Mouse (Mus musculus) forebrain, embryonic 16.5 days (tissue): ENCODE measurements around the gene Tbc1d19. TPM values are rescaled to one million over a fixed set of nuclear protein-coding genes. Genes with fewer than 3 reads are reported as not detected.
A peak's percentile ranks its signal among the peaks of the same experiment; 100 is the strongest.

Experiments
- ATAC-seq: fragments of 200-750 bp; cut with Nextera tagmentation; 2 replicates; pipeline ENCODE4 v1.8.0; 2017; ENCODE audit warnings: mild to moderate bottlenecking, moderate library complexity
- H3K27ac ChIP-seq: fragments of 300-500 bp; sonication (generic); 2 replicates; pipeline ENCODE4 v1.5.1; 2014; ENCODE audit warnings: low read length, control low read depth
- H3K27me3 ChIP-seq: fragments of 300-500 bp; sonication (generic); replicated peaks from 2 replicates; pipeline ENCODE4 v1.6.1; 2014; ENCODE audit warnings: low read length; ENCODE audit not compliant: control insufficient read depth, insufficient read depth
- H3K36me3 ChIP-seq: fragments of 300-500 bp; sonication (generic); 2 replicates; pipeline ENCODE4 v1.6.1; 2014; ENCODE audit not compliant: control insufficient read depth, insufficient read depth
- H3K4me1 ChIP-seq: fragments of 300-500 bp; sonication (generic); replicated peaks from 2 replicates; pipeline ENCODE4 v1.6.1; 2014; ENCODE audit warnings: low read length; ENCODE audit not compliant: control insufficient read depth, insufficient read depth
- H3K4me2 ChIP-seq: fragments of 300-500 bp; sonication (generic); 2 replicates; pipeline ENCODE4 v1.6.1; 2014; ENCODE audit warnings: mild to moderate bottlenecking, low read length, control low read depth
- H3K4me3 ChIP-seq: fragments of 300-500 bp; sonication (generic); replicated peaks from 2 replicates; pipeline ENCODE4 v1.5.1; 2014; ENCODE audit warnings: mild to moderate bottlenecking, low read length, control low read depth
- H3K9ac ChIP-seq: fragments of 300-500 bp; sonication (generic); replicated peaks from 2 replicates; pipeline ENCODE4 v1.6.1; 2014; ENCODE audit warnings: low read depth, low read length, control low read depth
- H3K9me3 ChIP-seq: fragments of 300-500 bp; sonication (generic); 2 replicates; pipeline ENCODE4 v1.6.1; 2016; ENCODE audit warnings: low read length; ENCODE audit not compliant: control insufficient read depth
- WGBS: fragments of 180-500 bp; shearing (Covaris S2); extraction: QIAGEN DNeasy Blood & Tissue Kit; methylation state at CpG from one replicate; pipeline ENCODE4 v1.1.7; 2014; 5-methylcytosine and 5-hydroxymethylcytosine counted together
- polyA plus RNA-seq: library from polyadenylated mRNA; unstranded; fragments of >200 nt; fragmentation: Nextera tagmentation; extraction: Ambion mirVana; gene quantifications from 2 replicates; pipeline ENCODE4 v1.2.1, GENCODE M21; 2015

Tbc1d19 gene
- polyA plus RNA-seq, 1 experiment from 2014 or later, result 76.6 TPM

GRCm38 (mm10) chr5:53941322-53942024 is 132.1 kb downstream of the Tbc1d19 start:
- 70% methylated on average over 11 of the region's 11 CpGs for WGBS
- no peak overlapping the region for H3K9ac ChIP-seq
- H3K4me3 ChIP-seq, result no peak overlapping the region
- H3K4me1 ChIP-seq, result no peaks in the 10 kb centered on the region
- H3K27me3 ChIP-seq, result no peaks in the 10 kb centered on the region
- H3K36me3 ChIP-seq, result no peaks in the 10 kb centered on the region
- ATAC-seq, result no peak
- H3K9me3 ChIP-seq, result no peaks in the 10 kb centered on the region
- H3K4me2 ChIP-seq, result no peak overlapping the region
- H3K27ac ChIP-seq, result no peak overlapping the region

- H3K4me1 ChIP-seq, result peaks cover under 1% of the 10 kb centered on the region
- no peak overlapping the region for H3K9ac ChIP-seq
- 80% methylated on average over 4 of the region's 4 CpGs for WGBS
- no peak overlapping the region for H3K4me3 ChIP-seq
- H3K27me3 ChIP-seq, result no peaks in the 10 kb centered on the region
- no peak overlapping the region for H3K4me2 ChIP-seq
- H3K36me3 ChIP-seq, result no peaks in the 10 kb centered on the region
- no peak overlapping the region for H3K27ac ChIP-seq
- no peak for ATAC-seq
- H3K9me3 ChIP-seq, result no peaks in the 10 kb centered on the region
These were observed 132.9 kb downstream of the Tbc1d19 start for GRCm38 (mm10) chr5:53942332-53942731.

DNA sequence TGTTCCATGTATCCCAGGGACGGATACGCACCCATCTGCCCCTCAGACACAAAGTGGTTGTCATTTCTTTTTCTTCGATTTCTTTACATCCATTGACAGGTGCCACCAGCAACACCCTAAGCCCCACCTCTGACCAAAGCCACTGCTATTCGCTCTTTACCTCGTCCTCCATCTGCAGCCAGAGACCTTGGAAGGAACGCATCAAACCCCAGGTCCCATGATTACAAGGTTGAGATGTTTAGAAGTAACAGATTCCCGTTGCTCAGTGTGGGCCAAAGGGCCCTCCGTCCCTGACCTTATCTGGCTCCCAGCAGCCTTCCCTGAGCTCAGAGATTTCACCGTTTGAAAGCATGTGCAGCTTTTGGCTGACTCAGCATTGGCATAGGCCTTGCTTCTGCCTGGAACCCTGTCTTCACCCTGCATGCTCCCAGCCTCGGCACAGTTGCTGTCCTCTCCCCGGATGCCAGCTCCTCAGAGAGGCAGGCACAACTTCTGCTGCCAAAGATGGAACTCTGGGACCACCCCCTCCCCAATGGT is 134.0 kb downstream of the Tbc1d19 start:
- 85% methylated on average over 11 of the region's 11 CpGs for WGBS
- no peaks in the 10 kb centered on the region for H3K27me3 ChIP-seq
- H3K9me3 ChIP-seq, result no peaks in the 10 kb centered on the region
- H3K36me3 ChIP-seq, result no peaks in the 10 kb centered on the region
- H3K4me1 ChIP-seq, result peaks cover 9% of the 10 kb centered on the region
- H3K4me2 ChIP-seq, result no peak overlapping the region
- no peak overlapping the region for H3K9ac ChIP-seq
- H3K4me3 ChIP-seq, result no peak overlapping the region
- no peak overlapping the region for H3K27ac ChIP-seq
- ATAC-seq, result no peak

DNA sequence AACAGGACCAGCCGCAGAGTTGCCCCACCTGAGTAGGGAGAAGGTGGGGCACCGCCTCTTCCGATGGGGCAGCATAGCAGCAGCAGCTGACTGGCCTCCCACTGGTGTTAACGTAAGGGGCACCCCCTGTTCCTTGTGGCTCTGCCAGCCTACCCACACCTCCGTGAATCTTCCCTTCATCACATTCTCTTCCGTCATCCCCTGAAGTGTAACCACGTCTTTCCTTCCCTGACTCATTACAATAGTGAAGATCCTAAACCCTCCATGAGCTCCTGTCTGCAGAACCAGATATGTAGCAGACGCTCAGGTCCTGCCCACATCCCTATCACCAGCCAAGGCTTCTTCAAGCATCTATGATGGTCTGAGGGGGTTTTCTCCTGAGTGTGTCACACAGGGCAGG is 137.3 kb downstream of the Tbc1d19 start:
- H3K4me1 ChIP-seq, result peaks cover 10% of the 10 kb centered on the region
- no peak overlapping the region for H3K4me3 ChIP-seq
- H3K27me3 ChIP-seq, result no peaks in the 10 kb centered on the region
- no peak overlapping the region for H3K4me2 ChIP-seq
- no peak overlapping the region for H3K27ac ChIP-seq
- no peaks in the 10 kb centered on the region for H3K36me3 ChIP-seq
- 92% methylated on average over 8 of the region's 8 CpGs for WGBS
- no peak overlapping the region for H3K9ac ChIP-seq
- ATAC-seq, result no peak
- H3K9me3 ChIP-seq, result no peaks in the 10 kb centered on the region

- no peak overlapping the region for H3K9ac ChIP-seq
- no peaks in the 10 kb centered on the region for H3K36me3 ChIP-seq
- WGBS, result 14% methylated on average over 9 of the region's 9 CpGs
- H3K9me3 ChIP-seq, result no peaks in the 10 kb centered on the region
- no peak overlapping the region for H3K4me2 ChIP-seq
- no peak overlapping the region for H3K4me3 ChIP-seq
- H3K4me1 ChIP-seq, result peaks cover 10% of the 10 kb centered on the region
- no peaks in the 10 kb centered on the region for H3K27me3 ChIP-seq
- peak; percentile 86 for ATAC-seq
- H3K27ac ChIP-seq, result no peak overlapping the region
These were observed 138.3 kb downstream of the Tbc1d19 start for GRCm38 (mm10) chr5:53947549-53948183.

DNA sequence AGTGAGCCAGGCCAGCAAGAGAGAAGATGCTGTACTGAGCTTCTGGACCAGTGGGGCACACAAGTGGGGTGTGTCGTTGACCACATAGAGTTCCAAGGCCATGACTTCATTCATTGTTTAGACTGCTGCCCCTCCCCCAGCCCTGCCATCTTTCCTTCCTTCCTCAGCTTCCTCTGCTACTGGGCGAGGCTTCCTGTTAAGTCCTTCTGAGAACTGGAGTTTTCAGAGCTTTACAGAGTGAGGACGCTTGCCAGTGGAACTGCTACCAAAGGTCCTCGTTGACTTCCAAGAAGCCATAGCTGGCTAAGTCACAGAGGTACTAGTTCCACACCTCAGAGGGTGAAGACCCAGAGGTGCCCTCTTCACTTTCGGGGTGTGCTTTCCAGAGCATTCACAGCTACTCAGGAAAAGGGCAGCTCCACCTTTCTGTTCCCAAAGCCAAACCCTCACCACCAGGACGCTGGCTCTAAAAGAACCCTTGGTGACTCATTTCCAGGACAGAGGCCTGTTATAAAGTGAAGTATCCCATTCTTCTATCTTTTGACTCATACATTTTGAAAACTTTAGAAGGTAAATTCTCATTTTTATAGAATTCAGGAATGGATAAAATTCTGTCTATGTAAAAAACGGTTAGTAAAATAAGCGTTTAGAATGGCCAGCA is 139.3 kb downstream of the Tbc1d19 start:
- Histone ChIP-seq H3K9ac (no peak overlapping the region), H3K27ac (no peak overlapping the region), H3K9me3 (no peaks in the 10 kb centered on the region), H3K4me1 (peaks cover 10% of the 10 kb centered on the region), H3K27me3 (no peaks in the 10 kb centered on the region), H3K4me3 (no peak overlapping the region), H3K36me3 (no peaks in the 10 kb centered on the region), H3K4me2 (no peak overlapping the region)
- WGBS, result 88% methylated on average over 8 of the region's 8 CpGs
- no peak for ATAC-seq

GRCm38 (mm10) chr5:53950189-53950588 is 140.8 kb downstream of the Tbc1d19 start:
- 47% methylated on average over 7 of the region's 7 CpGs for WGBS
- H3K27ac ChIP-seq, result no peak overlapping the region

GRCm38 (mm10) chr5:53953216-53953615 is 143.8 kb downstream of the Tbc1d19 start:
- Histone ChIP-seq H3K4me2 (no peak overlapping the region), H3K27ac (no peak overlapping the region), H3K4me3 (no peak overlapping the region), H3K9ac (no peak overlapping the region), H3K36me3 (no peaks in the 10 kb centered on the region), H3K27me3 (no peaks in the 10 kb centered on the region), H3K9me3 (no peaks in the 10 kb centered on the region), H3K4me1 (peaks cover 2% of the 10 kb centered on the region)
- ATAC-seq, result no peak

More at GRCm38 (mm10) chr5:53950189-53950588, 140.8 kb downstream of the Tbc1d19 start:
- Histone ChIP-seq H3K9ac (no peak overlapping the region), H3K4me3 (no peak overlapping the region), H3K4me1 (peaks cover 10% of the 10 kb centered on the region), H3K4me2 (no peak overlapping the region), H3K36me3 (no peaks in the 10 kb centered on the region), H3K9me3 (no peaks in the 10 kb centered on the region), H3K27me3 (no peaks in the 10 kb centered on the region)
- ATAC-seq, result no peak
